Mouse (Mus musculus): ENCODE measurements around the gene Chrna7. TPM values are rescaled to one million over a fixed set of nuclear protein-coding genes. Genes with fewer than 3 reads are reported as not detected.

Gene Chrna7
- total RNA-seq (2021): 20.8 and 22.1 TPM in 2 replicates
- long read RNA-seq, experiment 1, transcript Chrna7-201 (10 exons, 2,078 nt): major isoform, 10 of 20 reads
- long read RNA-seq, experiment 1, partial matches to known transcripts: 1 of 20 reads
- long read RNA-seq, experiment 1, other reads (novel, unspliced or antisense): 9 of 20 reads
- long read RNA-seq, experiment 2, transcript Chrna7-201 (10 exons, 2,078 nt): major isoform, 15 of 29 reads
- long read RNA-seq, experiment 2, partial matches to known transcripts: 1 of 29 reads
- long read RNA-seq, experiment 2, other reads (novel, unspliced or antisense): 13 of 29 reads

GRCm38 (mm10) chr7:63212084-63212723 lies at the start of gene Chrna7:
Gene Chrna7, minus strand, starts transcription at chr7:63212569.
- peak; percentile 89 for DNase-seq

GRCm38 (mm10) chr7:63249404-63249803 lies 37.0 kb upstream of the Chrna7 start:
- no peak for DNase-seq

GRCm38 (mm10) chr7:63237852-63238516 lies 25.6 kb upstream of the Chrna7 start:
- DNase-seq: no peak

GRCm38 (mm10) chr7:63225066-63225780 lies 12.9 kb upstream of the Chrna7 start:
- no peak for DNase-seq

GRCm38 (mm10) chr7:63211641-63212083 lies 707 bp downstream of the Chrna7 start:
- DNase-seq: peak; percentile 4

- DNase-seq: peak; percentile 7
Observed at GRCm38 (mm10) chr7:63209501-63209900, 2.9 kb downstream of the Chrna7 start.

- DNase-seq: no peak
Observed at GRCm38 (mm10) chr7:63207137-63207536, 5.2 kb downstream of the Chrna7 start.

- no peak for DNase-seq
Observed at GRCm38 (mm10) chr7:63195560-63195959, 16.8 kb downstream of the Chrna7 start.

GRCm38 (mm10) chr7:63189647-63190534 lies 22.5 kb downstream of the Chrna7 start:
- DNase-seq: no peak

- DNase-seq: no peak
Observed at GRCm38 (mm10) chr7:63170063-63170787, 42.1 kb downstream of the Chrna7 start.

- DNase-seq: no peak
Observed at GRCm38 (mm10) chr7:63164617-63165016, 47.8 kb downstream of the Chrna7 start.

- peak; percentile 9 for DNase-seq
Observed at GRCm38 (mm10) chr7:63162272-63162864, 50.0 kb downstream of the Chrna7 start.

GRCm38 (mm10) chr7:63153239-63153638 lies 59.1 kb downstream of the Chrna7 start:
- DNase-seq: no peak

GRCm38 (mm10) chr7:63148740-63149139 lies 63.6 kb downstream of the Chrna7 start:
- DNase-seq: no peak

- DNase-seq: no peak
Observed at GRCm38 (mm10) chr7:63148321-63148720, 64.0 kb downstream of the Chrna7 start.

- DNase-seq: no peak
Observed at GRCm38 (mm10) chr7:63122547-63122946, 89.8 kb downstream of the Chrna7 start.

- DNase-seq: no peak
Observed at GRCm38 (mm10) chr7:63113671-63114070, 98.7 kb downstream of the Chrna7 start.

GRCm38 (mm10) chr7:63113252-63113651 lies 99.1 kb downstream of the Chrna7 start:
- DNase-seq: no peak

GRCm38 (mm10) chr7:63109348-63109747 lies 103.0 kb downstream of the Chrna7 start:
- no peak for DNase-seq

GRCm38 (mm10) chr7:63085954-63086353 lies 126.4 kb downstream of the Chrna7 start:
- no peak for DNase-seq

Data from adrenal gland, postnatal 14 days (tissue).